Mouse (Mus musculus) colon, adult 2 months (tissue): ENCODE measurements around the gene Nfyc. TPM values are rescaled to one million over a fixed set of nuclear protein-coding genes. Genes with fewer than 3 reads are reported as not detected.

Experiments used
- polyA plus RNA-seq: library from polyadenylated mRNA; depleted of rRNA; stranded (reverse); fragments of >200 nt; gene quantifications from 2 replicates; pipeline ENCODE4 v1.2.3, GENCODE M21; 2012; rRNA removed

Nfyc gene
- 159 and 170 TPM in 2 replicates for polyA plus RNA-seq

GRCm38 (mm10) chr4:120831472-120831871, at the start of gene Nfyc:
Gene Nfyc, minus strand, starts transcription at chr4:120831572.

GRCm38 (mm10) chr4:120854588-120855319, 23.4 kb upstream of the Nfyc start, which contains the start of gene Rims3:
Gene Rims3, plus strand, starts transcription at chr4:120854816.

DNA sequence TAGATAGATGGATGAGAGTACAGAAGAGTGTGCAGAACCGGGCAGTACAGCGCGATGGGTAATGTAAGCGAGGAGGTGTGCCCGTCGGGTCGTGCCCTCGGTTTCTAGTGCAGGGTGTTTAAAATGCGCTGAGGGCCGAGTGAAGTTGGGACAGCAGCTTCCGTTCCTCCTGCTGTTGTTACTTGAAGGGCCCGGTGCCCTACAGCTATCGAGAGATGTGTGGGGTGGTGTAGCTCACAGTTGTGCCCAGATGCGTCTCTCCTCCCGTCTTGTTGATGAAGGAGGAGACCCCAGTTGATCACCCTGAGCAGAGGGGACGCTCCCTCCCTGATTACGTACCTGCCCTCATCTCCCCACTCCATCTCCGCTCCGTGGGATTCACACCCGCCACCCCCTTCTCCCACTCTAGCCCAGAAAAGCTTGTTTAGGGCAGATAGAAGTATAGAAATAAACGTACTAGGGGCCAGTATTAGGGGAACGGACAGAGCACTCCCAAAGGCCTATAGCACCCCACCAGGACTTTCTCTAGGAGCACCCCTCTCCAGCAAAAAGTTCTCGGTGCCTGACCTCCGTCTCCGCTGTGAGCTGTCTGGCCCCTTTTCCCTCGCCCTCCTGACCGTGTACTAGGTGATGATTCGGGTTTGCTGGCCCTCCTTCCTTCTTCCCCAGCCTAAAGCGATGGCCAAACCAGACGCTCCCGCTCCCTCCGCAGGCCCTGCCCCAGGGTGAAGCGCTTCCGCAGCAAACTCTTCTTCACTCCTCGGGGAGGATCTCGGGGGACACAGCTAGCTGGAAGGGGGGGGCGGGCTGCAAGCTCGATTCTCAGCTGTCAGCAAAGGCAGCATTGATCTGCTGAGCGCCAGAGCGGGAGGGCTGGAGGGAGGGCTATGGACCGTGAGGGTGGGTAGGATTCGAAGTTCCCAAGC, 83.2 kb downstream of the Nfyc start, which contains the start of gene Kcnq4:
TSS of gene Kcnq4 (minus strand) at position 672 of the 926 bp plus-strand sequence.

Other genes with a start within 250 kb of the Nfyc start
- not detected in 2 replicates for gene Gm8439, start 242.8 kb downstream of the Nfyc start, polyA plus RNA-seq
- 29.5 and 37.0 TPM in 2 replicates for gene Cited4, start 165.0 kb downstream of the Nfyc start, polyA plus RNA-seq
- 8.5 and 9.1 TPM in 2 replicates for gene Kcnq4, start 83.0 kb downstream of the Nfyc start, polyA plus RNA-seq
- 1.00 and 1.0 TPM in 2 replicates for gene Rims3, start 23.2 kb upstream of the Nfyc start, polyA plus RNA-seq
- gene Exo5, start 93.4 kb upstream of the Nfyc start, polyA plus RNA-seq = 4.1 and 4.5 TPM in 2 replicates
- 1.9 and 2.9 TPM in 2 replicates for gene Zfp69, start 120.1 kb upstream of the Nfyc start, polyA plus RNA-seq
- 16.6 and 18.0 TPM in 2 replicates for gene Smap2, start 185.7 kb upstream of the Nfyc start, polyA plus RNA-seq
- gene Col9a2, start 207.8 kb upstream of the Nfyc start, polyA plus RNA-seq = 0.53 and 0.77 TPM in 2 replicates